Mouse (Mus musculus) spleen, adult 12 weeks (tissue): ENCODE data around the gene Gpcpd1.

Source experiments
- DNase-seq: peaks from one replicate; pipeline ENCODE4 v3.0.0; 2022; ENCODE audit warnings: low spot score

The Gpcpd1 gene

GRCm38 (mm10) chr2:132586006-132586405 is 1.5 kb downstream of the Gpcpd1 start:
- DNase-seq: no peak

GRCm38 (mm10) chr2:132584191-132584590 is 3.3 kb downstream of the Gpcpd1 start:
- no peak for DNase-seq

GRCm38 (mm10) chr2:132583126-132583525 is 4.4 kb downstream of the Gpcpd1 start:
- DNase-seq: no peak

GRCm38 (mm10) chr2:132582227-132582626 is 5.3 kb downstream of the Gpcpd1 start:
- no peak for DNase-seq

- DNase-seq: no peak
Observed at GRCm38 (mm10) chr2:132579689-132580088, 7.8 kb downstream of the Gpcpd1 start.

- no peak for DNase-seq
Observed at GRCm38 (mm10) chr2:132578711-132579110, 8.8 kb downstream of the Gpcpd1 start.

GRCm38 (mm10) chr2:132578059-132578458 is 9.5 kb downstream of the Gpcpd1 start:
- peak; percentile 99 for DNase-seq

GRCm38 (mm10) chr2:132577431-132577981 is 10.0 kb downstream of the Gpcpd1 start:
- DNase-seq: peak; percentile 62

- DNase-seq: no peak
Observed at GRCm38 (mm10) chr2:132576522-132577135, 10.9 kb downstream of the Gpcpd1 start.

GRCm38 (mm10) chr2:132575759-132576439 is 11.6 kb downstream of the Gpcpd1 start:
- peak; percentile 35 for DNase-seq

- no peak for DNase-seq
Observed at GRCm38 (mm10) chr2:132575256-132575655, 12.3 kb downstream of the Gpcpd1 start.

GRCm38 (mm10) chr2:132573280-132573679 is 14.2 kb downstream of the Gpcpd1 start:
- peak; percentile 31 for DNase-seq

GRCm38 (mm10) chr2:132572651-132573050 is 14.9 kb downstream of the Gpcpd1 start:
- DNase-seq: no peak

- no peak for DNase-seq
Observed at GRCm38 (mm10) chr2:132571301-132571700, 16.2 kb downstream of the Gpcpd1 start.

- DNase-seq: no peak
Observed at GRCm38 (mm10) chr2:132570869-132571268, 16.7 kb downstream of the Gpcpd1 start.

- no peak for DNase-seq
Observed at GRCm38 (mm10) chr2:132569686-132570085, 17.8 kb downstream of the Gpcpd1 start.

GRCm38 (mm10) chr2:132567414-132567813 is 20.1 kb downstream of the Gpcpd1 start:
- no peak for DNase-seq

- no peak for DNase-seq
Observed at GRCm38 (mm10) chr2:132561860-132562259, 25.7 kb downstream of the Gpcpd1 start.

- DNase-seq: no peak
Observed at GRCm38 (mm10) chr2:132527864-132528263, 59.7 kb downstream of the Gpcpd1 start.

- DNase-seq: no peak
Observed at GRCm38 (mm10) chr2:132526894-132527532, 60.5 kb downstream of the Gpcpd1 start.

- DNase-seq: no peak
Observed at GRCm38 (mm10) chr2:132526110-132526509, 61.4 kb downstream of the Gpcpd1 start.

GRCm38 (mm10) chr2:132518021-132518901 is 69.3 kb downstream of the Gpcpd1 start:
- DNase-seq: no peak
